Mouse (Mus musculus) midbrain, embryonic 11.5 days (tissue): Measurements from ENCODE around the gene Arhgef28. TPM values are rescaled to one million over a fixed set of nuclear protein-coding genes. Genes with fewer than 3 reads are reported as not detected.

ENCODE experiments used
- ATAC-seq: fragments of 200-750 bp; cut with Nextera tagmentation; 2 replicates; pipeline ENCODE4 v1.8.0; 2017; ENCODE audit warnings: moderate TSS enrichment, moderate library complexity; ENCODE audit not compliant: low FRiP score
- DNase-seq: peaks from one replicate; pipeline ENCODE4 v3.0.0; 2015; ENCODE audit warnings: low spot score; ENCODE audit errors: missing footprints
- H3K27ac ChIP-seq: fragments of 300-500 bp; sonication (generic); 2 replicates; pipeline ENCODE4 v1.5.1; 2014; ENCODE audit warnings: low read depth, low read length
- H3K27me3 ChIP-seq: fragments of 300-500 bp; sonication (generic); 2 replicates; pipeline ENCODE4 v1.6.1; 2014; ENCODE audit warnings: mild to moderate bottlenecking, low read length, moderate library complexity, mixed read lengths; ENCODE audit not compliant: control insufficient read depth, insufficient read depth
- H3K36me3 ChIP-seq: fragments of 300-500 bp; sonication (generic); 2 replicates; pipeline ENCODE4 v1.6.1; 2014; ENCODE audit warnings: mild to moderate bottlenecking, low read length, moderate library complexity, mixed read lengths; ENCODE audit not compliant: control insufficient read depth, insufficient read depth
- H3K4me1 ChIP-seq: fragments of 300-500 bp; sonication (generic); 2 replicates; pipeline ENCODE4 v1.6.1; 2014; ENCODE audit warnings: low read length; ENCODE audit not compliant: control insufficient read depth, insufficient read depth
- H3K4me2 ChIP-seq: fragments of 300-500 bp; sonication (generic); 2 replicates; pipeline ENCODE4 v1.6.1; 2014; ENCODE audit warnings: mild to moderate bottlenecking, moderate library complexity
- H3K4me3 ChIP-seq: fragments of 300-500 bp; sonication (generic); 2 replicates; pipeline ENCODE4 v1.5.1; 2014; ENCODE audit warnings: low read depth, low read length
- H3K9ac ChIP-seq: fragments of 300-500 bp; sonication (generic); 2 replicates; pipeline ENCODE4 v1.6.1; 2014; ENCODE audit warnings: low read length
- H3K9me3 ChIP-seq: fragments of 300-500 bp; sonication (generic); 2 replicates; pipeline ENCODE4 v1.6.1; 2016; ENCODE audit warnings: low read length; ENCODE audit not compliant: control insufficient read depth
- WGBS: fragments of 180-500 bp; shearing (Covaris S2); extraction: QIAGEN DNeasy Blood & Tissue Kit; methylation state at CpG from one replicate; pipeline ENCODE4 v1.1.7; 2014; 5-methylcytosine and 5-hydroxymethylcytosine counted together
- polyA plus RNA-seq: library from polyadenylated mRNA; unstranded; fragments of >200 nt; fragmentation: Nextera tagmentation; extraction: Ambion mirVana; gene quantifications from 2 replicates; pipeline ENCODE4 v1.2.1, GENCODE M21; 2014

Gene Arhgef28
- polyA plus RNA-seq, 1 experiment from 2014 or later, result 6.7 TPM

DNA sequence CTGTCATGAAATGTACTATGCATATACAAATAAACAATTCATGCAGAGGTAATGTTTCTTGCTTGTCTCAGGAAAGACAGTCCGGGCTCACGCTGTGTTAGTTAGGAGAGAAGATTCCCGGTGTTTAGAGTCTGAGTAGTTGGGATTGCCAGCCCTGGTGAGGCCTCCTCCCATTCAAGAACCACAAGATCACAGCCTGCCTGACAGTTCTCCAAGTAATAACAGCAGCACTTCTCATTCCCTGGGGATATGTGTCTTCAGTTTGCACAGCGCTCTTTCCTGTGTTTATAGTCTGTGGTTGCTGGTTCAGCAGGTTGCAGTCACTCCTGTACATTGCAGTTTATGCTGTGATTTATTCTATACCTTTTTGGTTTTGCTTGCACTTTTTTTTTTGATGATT is 329.8 kb downstream of the Arhgef28 start:
- H3K36me3 ChIP-seq, result no peaks in the 10 kb centered on the region
- H3K4me2 ChIP-seq, result no peak overlapping the region
- no peak overlapping the region for H3K9ac ChIP-seq
- DNase-seq, result no peak
- no peaks in the 10 kb centered on the region for H3K27me3 ChIP-seq
- H3K4me1 ChIP-seq, result no peaks in the 10 kb centered on the region
- H3K9me3 ChIP-seq, result no peaks in the 10 kb centered on the region
- no peak for ATAC-seq
- 85% methylated on average over 4 of the region's 4 CpGs for WGBS
- no peak overlapping the region for H3K27ac ChIP-seq
- no peak overlapping the region for H3K4me3 ChIP-seq

GRCm38 (mm10) chr13:97876031-97876430 is 330.2 kb downstream of the Arhgef28 start:
- H3K4me2 ChIP-seq, result no peak overlapping the region
- no peaks in the 10 kb centered on the region for H3K36me3 ChIP-seq
- no peak overlapping the region for H3K4me3 ChIP-seq
- H3K9me3 ChIP-seq, result no peaks in the 10 kb centered on the region
- no peak overlapping the region for H3K9ac ChIP-seq
- no peak overlapping the region for H3K27ac ChIP-seq
- H3K27me3 ChIP-seq, result no peaks in the 10 kb centered on the region
- DNase-seq (no peak), ATAC-seq (no peak)
- no peaks in the 10 kb centered on the region for H3K4me1 ChIP-seq
- WGBS, result 90% methylated on average over 6 of the region's 6 CpGs

DNA sequence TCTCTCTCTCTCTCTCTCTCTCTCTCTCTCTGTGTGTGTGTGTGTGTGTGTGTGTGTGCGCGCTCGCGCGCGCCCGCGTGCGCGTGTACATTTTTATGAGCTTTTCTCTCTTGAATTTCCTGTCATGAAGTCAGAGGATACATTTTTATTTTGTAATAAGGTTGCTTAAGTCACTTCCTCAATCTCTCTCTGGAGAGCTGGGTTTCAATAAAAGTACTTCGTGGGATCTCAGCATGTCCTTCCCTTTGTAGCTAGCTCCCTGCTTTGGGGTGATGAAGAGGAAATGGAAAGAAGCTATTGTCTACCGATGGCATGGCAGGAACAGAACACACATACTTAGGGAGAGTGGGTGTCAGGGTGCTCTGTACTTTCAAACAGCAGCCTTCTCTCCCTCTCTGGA is 336.8 kb downstream of the Arhgef28 start:
- no peak for ATAC-seq
- no peak overlapping the region for H3K27ac ChIP-seq

DNA sequence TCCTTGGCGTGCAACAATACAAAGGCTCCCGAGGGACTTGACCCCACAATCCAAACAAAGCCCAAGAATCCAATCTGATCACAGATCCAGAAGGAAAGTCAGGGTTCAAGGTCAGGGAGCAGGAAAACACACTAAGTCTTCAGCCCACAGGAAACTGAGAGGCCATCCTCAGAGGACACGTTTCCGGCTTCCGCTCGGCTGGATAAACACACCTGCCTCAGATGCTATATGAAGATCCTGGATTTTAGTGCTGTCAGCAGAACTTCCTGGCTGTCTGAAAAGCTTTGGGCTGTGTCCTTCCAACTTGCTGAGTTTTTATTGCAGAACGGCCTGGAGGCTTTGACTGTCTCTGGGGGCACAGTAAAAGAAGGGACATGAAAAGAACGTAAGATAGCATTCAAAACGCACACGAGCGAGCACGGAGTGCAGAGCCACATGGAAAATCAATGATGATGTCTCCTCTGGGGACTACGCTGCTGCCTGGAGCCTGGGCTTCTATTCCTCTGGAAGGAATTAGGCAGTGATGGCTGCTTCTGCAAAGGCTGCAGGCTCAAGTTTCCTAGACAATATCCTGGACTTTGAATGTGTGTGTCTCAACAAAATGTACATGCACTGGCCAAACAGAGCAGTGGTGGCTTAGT is 338.8 kb downstream of the Arhgef28 start:
- WGBS, result 55% methylated on average over 13 of the region's 13 CpGs
- Histone ChIP-seq H3K36me3 (no peaks in the 10 kb centered on the region), H3K9me3 (no peaks in the 10 kb centered on the region), H3K9ac (no peak overlapping the region), H3K27ac (no peak overlapping the region), H3K4me3 (no peak overlapping the region), H3K4me1 (no peaks in the 10 kb centered on the region; the same call in 1 of the 2 replicates), H3K27me3 (no peaks in the 10 kb centered on the region), H3K4me2 (no peak overlapping the region)
- peak; percentile 84 for DNase-seq
- 0 out of 2 replicates have a peak, but pooled peaks have one; percentile 40 for ATAC-seq

More for the DNA sequence above, 336.8 kb downstream of the Arhgef28 start:
- Histone ChIP-seq H3K27me3 (no peaks in the 10 kb centered on the region), H3K4me1 (no peaks in the 10 kb centered on the region; the same call in 1 of the 2 replicates), H3K36me3 (no peaks in the 10 kb centered on the region), H3K4me3 (no peak overlapping the region), H3K9ac (no peak overlapping the region), H3K4me2 (no peak overlapping the region), H3K9me3 (no peaks in the 10 kb centered on the region)
- DNase-seq, result no peak
- WGBS, result 95% methylated on average over 12 of the region's 12 CpGs

GRCm38 (mm10) chr13:97859071-97859470 is 347.2 kb downstream of the Arhgef28 start:
- no peak for ATAC-seq
- Histone ChIP-seq H3K27ac (no peak overlapping the region), H3K4me2 (no peak overlapping the region), H3K4me1 (no peaks in the 10 kb centered on the region), H3K9ac (no peak overlapping the region), H3K36me3 (no peaks in the 10 kb centered on the region), H3K9me3 (no peaks in the 10 kb centered on the region), H3K27me3 (no peaks in the 10 kb centered on the region), H3K4me3 (no peak overlapping the region)
- DNase-seq, result no peak
- 88% methylated on average over 3 of the region's 3 CpGs for WGBS

GRCm38 (mm10) chr13:97857860-97858259 is 348.4 kb downstream of the Arhgef28 start:
- Histone ChIP-seq H3K4me2 (no peak overlapping the region), H3K4me3 (no peak overlapping the region), H3K27ac (no peak overlapping the region), H3K4me1 (no peaks in the 10 kb centered on the region), H3K9me3 (no peaks in the 10 kb centered on the region), H3K36me3 (no peaks in the 10 kb centered on the region), H3K27me3 (no peaks in the 10 kb centered on the region), H3K9ac (no peak overlapping the region)
- 90% methylated on average over 6 of the region's 6 CpGs for WGBS
- DNase-seq (no peak), ATAC-seq (no peak)

- H3K9ac ChIP-seq, result no peak overlapping the region
- DNase-seq (no peak), ATAC-seq (no peak)
- no peaks in the 10 kb centered on the region for H3K4me1 ChIP-seq
- no peaks in the 10 kb centered on the region for H3K9me3 ChIP-seq
- no peak overlapping the region for H3K4me3 ChIP-seq
- H3K36me3 ChIP-seq, result no peaks in the 10 kb centered on the region
- H3K4me2 ChIP-seq, result no peak overlapping the region
- WGBS, result 82% methylated on average over 8 of the region's 8 CpGs
- H3K27ac ChIP-seq, result no peak overlapping the region
- no peaks in the 10 kb centered on the region for H3K27me3 ChIP-seq
Measured at GRCm38 (mm10) chr13:97853356-97853968, 352.8 kb downstream of the Arhgef28 start.

Other genes starting within 250 kb of the Arhgef28 start
- 40.4 and 42.9 TPM in 2 replicates for gene Utp15, start 56.6 kb upstream of the Arhgef28 start, polyA plus RNA-seq
- gene Ankra2, start 56.6 kb upstream of the Arhgef28 start, polyA plus RNA-seq, result 40.6 and 41.9 TPM in 2 replicates
- not detected in 2 replicates for gene Gm21976, start 73.4 kb upstream of the Arhgef28 start, polyA plus RNA-seq
- 823 and 852 TPM in 2 replicates for gene Btf3, start 110.6 kb upstream of the Arhgef28 start, polyA plus RNA-seq
- gene Foxd1, start 147.8 kb upstream of the Arhgef28 start, polyA plus RNA-seq, result 4.4 and 5.2 TPM in 2 replicates